Mouse (Mus musculus) activated CD4-positive, CD25-positive, alpha-beta regulatory T cell, adult 4 months (primary cell): ENCODE data around the gene 1110051M20Rik. TPM values are rescaled to one million over a fixed set of nuclear protein-coding genes. Genes with fewer than 3 reads are reported as not detected.

Experiments
- ATAC-seq: one replicate; pipeline ENCODE4 v1.8.0; 2017
- polyA plus RNA-seq, 2 experiments: library from polyadenylated mRNA; unstranded; fragments of 100-300 nt; shearing (Covaris generic); gene quantifications; one replicate each; pipeline ENCODE4 v1.2.1; 2017

1110051M20Rik gene
- polyA plus RNA-seq, 2 experiments from 2014 or later = 23.8 to 28.2 TPM

- no peak for ATAC-seq
These were observed 143.7 kb downstream of the 1110051M20Rik start for GRCm38 (mm10) chr2:91300784-91301183.

DNA sequence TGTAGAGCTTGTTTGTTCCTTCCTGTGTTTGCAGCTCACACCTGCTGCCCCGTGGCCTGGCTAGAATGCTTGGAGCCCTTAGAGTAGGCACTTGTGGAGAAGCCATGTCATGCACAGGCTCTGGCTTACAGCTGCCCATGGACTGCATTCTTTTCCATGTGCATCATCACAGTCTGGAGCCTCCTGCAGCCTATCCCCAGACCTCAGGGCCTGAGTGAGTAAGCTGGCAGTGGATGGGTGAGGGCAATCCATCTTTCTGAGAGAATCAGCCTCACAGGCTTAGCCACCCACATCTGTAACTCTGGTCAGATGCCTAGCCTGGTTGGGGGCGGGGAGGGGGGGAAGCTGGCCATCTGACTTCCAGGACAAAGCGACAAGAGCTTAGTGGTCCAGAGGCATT, 145.3 kb downstream of the 1110051M20Rik start:
- no peak for ATAC-seq

DNA sequence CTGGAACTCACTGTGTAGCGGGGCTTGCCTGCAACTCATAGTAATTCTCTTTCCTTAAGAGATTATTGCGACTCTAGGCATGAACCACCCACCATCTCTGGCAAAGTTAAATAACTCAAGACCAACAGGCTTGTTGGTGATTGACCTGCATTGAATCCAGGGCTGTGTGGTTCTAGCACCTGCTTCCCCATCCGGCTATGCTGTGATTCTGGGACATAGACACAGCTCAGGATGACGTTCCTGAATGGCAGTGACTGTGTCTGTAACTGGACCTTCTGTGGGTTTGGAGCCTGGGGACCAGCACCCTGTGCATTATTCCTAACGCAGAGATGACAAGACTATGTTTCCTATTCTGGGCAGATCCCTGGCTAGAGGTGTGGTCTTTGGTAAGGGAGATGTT, 148.6 kb downstream of the 1110051M20Rik start:
- no peak for ATAC-seq

DNA sequence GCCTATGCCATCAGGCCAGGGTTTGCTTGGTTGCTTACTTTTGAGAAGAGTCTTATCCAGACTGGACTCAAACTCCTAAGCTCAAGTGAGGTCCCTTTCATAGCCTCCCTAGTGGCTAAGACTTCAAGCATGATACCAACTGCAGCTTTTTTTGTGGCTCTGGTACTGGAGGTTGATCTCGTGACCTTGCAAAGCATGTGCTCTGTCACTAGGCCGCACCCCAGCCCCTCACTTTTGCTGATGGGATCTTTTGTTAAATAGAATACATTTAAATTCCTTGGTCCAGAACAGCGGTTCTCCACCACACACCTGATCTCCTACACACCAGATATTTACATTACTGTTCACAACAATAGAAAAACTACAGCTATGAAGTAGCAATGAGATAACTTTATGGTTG, 150.3 kb downstream of the 1110051M20Rik start:
- no peak for ATAC-seq

GRCm38 (mm10) chr2:91291197-91292007, 153.1 kb downstream of the 1110051M20Rik start:
- ATAC-seq = no peak

DNA sequence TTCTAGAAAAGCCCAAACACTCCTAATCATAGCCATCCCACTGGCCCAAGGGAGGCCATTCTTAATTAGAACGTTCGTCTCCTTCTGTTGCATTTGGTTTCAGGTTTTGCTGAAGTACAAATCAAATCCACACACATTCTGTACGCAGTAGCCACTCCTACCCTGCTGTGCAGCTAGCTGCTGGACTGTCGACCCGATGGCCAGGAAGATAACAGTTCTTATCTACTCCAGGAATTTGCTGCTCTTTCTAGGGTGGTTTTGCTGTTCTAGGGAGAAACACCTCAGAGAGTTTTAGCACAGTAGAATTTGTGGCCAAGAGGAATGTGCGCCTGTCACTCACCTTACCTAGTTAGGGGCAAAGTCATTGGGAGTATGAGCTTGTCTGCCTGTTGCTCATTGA, 156.9 kb downstream of the 1110051M20Rik start:
- no peak for ATAC-seq

- ATAC-seq = no peak
These were observed 158.5 kb downstream of the 1110051M20Rik start for GRCm38 (mm10) chr2:91285885-91286505.

DNA sequence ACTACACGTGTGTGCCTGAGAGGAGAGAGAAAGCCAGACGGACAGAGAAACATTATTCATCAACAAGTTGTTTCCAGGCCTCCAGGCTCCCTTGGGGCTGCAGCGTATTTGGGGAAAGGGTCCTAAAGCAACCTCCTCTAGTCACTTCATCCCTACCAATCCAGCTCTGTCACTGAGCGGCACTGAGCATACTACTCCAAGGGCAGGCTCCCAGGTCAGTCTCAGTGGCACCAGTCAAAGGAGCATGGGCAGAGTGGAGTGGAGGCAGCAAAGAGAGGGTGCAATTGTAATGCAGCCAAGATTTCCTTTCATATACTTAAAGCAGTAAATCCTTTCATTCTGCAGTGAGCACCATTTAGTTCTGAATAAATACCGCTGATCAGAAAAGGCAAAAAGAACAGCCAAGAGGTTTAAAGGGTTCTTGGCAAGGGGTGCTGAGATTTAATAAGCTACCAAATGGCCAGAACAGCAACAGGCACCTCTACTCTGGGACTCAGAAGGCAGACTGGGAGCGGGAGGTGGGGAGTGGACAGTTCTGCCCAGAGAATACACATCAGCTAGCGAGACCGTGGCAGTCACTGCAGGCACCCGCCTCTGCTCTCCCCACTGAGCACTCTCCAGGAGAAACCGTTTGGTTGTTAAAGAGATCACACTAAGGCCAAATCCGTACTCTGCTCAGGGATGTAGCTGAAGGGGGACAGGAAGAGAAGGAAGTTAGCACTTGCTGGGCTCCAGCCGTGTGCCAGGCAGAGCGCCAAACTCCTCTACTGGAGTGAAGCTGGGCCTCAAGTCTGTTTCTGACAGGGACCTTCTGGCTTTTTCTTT, 159.9 kb downstream of the 1110051M20Rik start:
- ATAC-seq = no peak

DNA sequence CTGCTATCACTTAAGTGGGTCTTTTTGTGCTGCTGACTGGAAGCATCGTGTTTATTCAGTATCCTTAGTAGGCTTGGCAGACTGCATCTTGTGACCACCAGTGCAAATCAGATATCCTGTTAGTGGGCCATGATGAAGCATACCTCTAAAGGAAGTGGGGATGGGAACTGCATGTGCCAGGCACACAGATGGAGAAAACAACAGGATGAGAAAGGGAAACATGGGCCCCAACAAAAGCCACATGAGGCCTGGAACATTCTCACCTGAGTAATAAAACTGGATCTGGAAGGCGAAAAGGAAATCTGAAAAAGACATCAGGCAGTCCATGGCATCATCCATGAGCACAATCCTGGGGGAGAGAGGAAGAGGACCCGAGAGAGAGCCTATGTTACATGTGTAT, 160.5 kb downstream of the 1110051M20Rik start:
- ATAC-seq = no peak

DNA sequence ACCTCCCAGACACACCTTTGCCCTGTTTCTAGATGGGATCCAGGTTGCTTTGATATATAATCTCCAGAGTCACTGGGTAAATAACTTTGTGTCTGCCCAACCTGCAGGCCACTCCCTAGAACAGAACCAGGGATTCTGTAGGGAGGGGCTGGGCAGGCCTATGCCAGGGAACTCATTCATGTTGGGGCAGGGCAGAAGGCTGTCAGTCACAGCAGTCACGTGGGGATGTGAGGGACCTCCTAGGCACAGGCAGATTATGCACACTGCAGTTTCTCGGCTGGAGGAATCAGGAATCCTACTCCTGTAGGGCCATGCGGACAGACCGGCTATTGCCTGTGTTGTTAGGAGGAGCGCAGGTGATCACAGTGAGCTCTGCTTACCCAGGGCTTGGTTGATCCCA, 163.1 kb downstream of the 1110051M20Rik start:
- no peak for ATAC-seq

- no peak for ATAC-seq
These were observed 165.1 kb downstream of the 1110051M20Rik start for GRCm38 (mm10) chr2:91279372-91279755.

GRCm38 (mm10) chr2:91278749-91279371, 165.6 kb downstream of the 1110051M20Rik start:
- ATAC-seq = no peak

- ATAC-seq = no peak
These were observed 174.8 kb downstream of the 1110051M20Rik start for GRCm38 (mm10) chr2:91269687-91270133.

GRCm38 (mm10) chr2:91268706-91269105, 175.8 kb downstream of the 1110051M20Rik start:
- no peak for ATAC-seq

- ATAC-seq = no peak
These were observed 176.5 kb downstream of the 1110051M20Rik start for GRCm38 (mm10) chr2:91268042-91268441.

DNA sequence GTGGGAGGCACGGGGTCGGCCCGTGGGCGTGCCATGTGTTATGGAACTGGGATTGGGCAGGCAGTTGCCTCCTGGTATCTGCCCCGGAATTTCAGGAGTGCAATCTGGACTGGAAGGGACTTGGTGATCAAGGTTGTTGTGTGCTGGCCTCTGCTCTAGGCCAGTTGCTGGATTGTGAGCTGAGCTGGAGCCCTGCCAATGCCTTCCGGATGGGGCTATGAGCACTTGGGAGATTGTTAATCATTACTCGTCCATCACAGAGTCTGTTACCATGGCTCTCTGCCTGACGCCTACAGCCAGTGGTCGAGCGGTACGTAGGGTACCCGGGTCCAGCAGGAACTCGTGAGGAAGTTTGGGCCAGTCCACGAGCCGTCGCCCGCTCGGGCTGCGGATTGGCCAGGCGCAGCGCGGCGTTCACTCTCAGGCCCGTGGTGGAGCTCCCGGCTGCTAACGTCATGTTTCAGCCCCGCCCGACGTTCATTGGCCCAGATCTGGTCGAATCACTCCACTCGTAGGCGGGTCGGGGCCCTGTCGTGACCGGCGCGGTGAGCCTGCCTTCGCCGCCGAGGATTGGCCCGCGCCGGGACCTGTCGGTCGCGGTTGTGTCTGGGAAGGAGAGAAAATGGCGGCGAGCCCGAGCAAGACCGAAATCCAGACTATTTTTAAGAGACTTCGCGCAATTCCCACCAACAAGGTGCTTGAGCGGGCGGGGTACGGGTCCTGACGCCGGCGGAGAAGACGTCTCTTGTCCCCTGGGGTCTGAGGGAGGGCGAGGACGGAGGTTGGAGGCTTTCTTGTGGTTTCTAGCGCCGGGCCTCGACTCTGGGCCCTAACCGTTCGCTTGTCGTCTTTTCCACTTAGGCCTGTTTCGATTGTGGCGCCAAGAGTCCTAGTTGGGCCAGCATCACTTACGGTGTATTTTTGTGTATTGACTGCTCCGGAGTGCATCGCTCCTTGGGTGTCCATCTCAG, 179.5 kb downstream of the 1110051M20Rik start, which contains the start of gene Arfgap2:
Gene Arfgap2, plus strand, starts transcription at position 264 of the 971 bp plus-strand sequence.
- ATAC-seq = peak; percentile 100

DNA sequence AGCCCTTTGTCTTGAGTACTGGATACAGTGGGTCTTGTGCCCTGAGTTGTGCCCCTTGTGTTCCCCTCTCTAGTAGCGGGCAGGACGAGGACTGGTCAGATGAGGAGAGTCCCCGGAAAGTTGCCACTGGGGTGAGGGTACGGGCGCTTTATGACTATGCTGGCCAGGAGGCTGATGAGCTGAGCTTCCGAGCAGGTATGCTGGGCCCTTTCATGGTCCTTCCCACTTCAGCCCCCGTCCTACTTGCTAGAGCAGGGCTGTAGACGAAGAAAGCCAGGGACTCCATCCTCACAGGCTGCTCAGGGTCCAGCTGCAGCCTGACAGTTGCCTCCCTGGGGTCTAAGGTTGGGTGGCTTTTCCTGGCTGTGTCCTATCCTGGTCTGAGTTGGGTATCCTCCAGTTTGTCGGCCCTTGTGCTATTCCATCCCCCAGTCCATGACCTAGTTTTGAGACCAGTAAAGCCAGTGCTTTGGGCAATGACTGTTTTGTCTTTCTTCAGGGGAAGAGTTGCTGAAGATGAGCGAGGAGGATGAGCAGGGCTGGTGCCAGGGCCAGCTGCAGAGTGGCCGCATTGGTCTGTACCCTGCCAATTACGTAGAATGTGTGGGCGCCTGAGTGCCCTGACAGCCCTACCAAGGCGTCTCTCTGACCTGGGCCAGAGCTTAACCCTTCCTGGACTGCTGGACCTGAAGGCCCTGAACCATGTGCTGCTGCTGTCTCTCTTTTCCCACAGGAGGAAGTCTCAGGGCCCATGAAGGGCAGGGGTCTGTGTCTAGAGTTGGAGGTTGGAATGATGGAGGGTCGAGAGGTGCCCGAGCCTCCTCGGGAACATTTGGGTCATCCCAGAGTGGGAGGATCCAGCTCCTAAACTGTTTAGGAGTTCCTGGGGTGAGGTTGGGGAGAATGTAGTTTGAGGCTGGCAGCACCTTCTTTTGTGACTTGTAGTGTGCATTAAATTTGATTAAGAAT, 180.5 kb downstream of the 1110051M20Rik start:
- ATAC-seq = no peak

GRCm38 (mm10) chr2:91259493-91259892, 185.0 kb downstream of the 1110051M20Rik start:
- no peak for ATAC-seq

DNA sequence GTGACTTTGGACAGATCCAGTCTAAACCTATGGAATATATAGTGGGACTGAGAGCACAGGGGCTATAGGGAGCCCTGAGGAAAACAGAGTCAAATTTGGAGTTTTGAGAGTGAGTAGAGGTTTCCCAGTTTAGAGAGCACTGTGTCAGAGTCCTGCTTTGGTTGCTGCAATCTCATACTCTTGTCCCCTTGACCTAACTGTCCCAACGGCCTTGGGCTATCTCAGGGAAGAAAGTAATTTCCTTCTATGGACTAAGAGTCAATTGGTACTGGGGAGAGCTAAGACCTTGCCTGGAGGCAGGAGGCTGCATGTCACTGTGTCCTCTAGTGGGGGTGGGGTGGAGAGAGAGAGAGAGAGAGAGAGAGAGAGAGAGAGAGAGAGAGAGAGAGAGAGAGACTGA, 185.7 kb downstream of the 1110051M20Rik start:
- ATAC-seq = no peak

GRCm38 (mm10) chr2:91258054-91258453, 186.4 kb downstream of the 1110051M20Rik start:
- no peak for ATAC-seq
